Mouse (Mus musculus): ENCODE data around the gene Bst2.

Gene Bst2

DNA sequence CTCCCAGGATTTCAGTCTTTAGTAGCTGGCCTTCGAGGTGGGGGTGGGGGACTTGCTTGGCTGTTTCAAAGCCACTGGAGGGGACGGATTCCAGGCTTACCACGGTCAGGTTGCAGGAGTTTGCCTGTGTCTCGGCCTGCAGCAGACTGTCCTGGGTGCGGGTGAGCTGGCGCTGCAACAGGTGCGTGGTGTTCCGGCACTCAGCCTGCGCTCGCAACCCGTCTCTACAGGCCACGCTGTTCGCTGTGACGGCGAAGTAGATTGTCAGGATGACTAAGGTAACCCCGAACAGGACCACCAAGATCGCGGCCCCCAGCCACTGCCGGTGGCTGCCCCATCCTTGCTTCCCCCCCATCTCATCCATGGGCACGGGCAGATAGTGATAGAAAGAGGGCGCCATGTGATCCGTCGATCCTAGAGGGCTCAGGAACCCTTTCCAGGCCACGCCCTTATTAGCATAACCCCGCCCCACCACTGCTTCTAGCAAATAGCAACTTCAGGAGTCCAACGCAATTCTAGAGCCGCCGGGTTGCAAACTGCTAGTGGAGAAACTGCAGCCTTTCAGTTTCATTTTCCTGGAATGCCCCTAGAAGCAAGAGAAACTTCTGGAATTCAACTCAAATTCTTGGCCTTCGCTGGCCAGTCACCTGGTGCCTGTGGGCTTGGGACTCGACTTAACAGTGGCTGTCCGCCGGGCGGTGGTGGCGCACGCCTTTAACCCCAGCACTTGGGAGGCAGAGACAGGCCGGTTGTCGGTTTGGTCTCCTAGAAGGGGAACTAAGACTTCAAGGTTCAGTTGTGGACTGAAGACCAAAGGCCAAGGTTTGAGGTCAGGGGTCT, at the start of gene Bst2:
Gene Bst2, minus strand, starts transcription at position 429 of the 840 bp plus-strand sequence.
- DNase-seq (ENCODE audit: low spot score) = no peak

GRCm38 (mm10) chr8:71586891-71587290, 49.6 kb upstream of the Bst2 start:
- no peak for DNase-seq (ENCODE audit: low spot score)

- no peak for DNase-seq (ENCODE audit: low spot score)
Measured at GRCm38 (mm10) chr8:71580201-71580600, 42.9 kb upstream of the Bst2 start.

DNA sequence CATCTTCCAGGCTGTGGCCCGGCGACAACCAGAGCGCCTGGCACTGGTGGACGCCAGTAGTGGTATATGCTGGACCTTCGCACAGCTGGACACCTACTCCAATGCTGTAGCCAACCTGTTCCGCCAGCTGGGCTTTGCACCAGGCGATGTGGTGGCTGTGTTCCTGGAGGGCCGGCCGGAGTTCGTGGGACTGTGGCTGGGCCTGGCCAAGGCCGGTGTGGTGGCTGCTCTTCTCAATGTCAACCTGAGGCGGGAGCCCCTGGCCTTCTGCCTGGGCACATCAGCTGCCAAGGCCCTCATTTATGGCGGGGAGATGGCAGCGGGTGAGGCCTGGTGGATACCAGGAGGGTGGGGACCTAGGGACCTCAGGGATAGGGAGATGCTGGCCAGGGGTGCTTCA, 42.2 kb upstream of the Bst2 start:
- no peak for DNase-seq (ENCODE audit: low spot score)

- no peak for DNase-seq (ENCODE audit: low spot score)
Measured at GRCm38 (mm10) chr8:71579009-71579408, 41.8 kb upstream of the Bst2 start.

- no peak for DNase-seq (ENCODE audit: low spot score)
Measured at GRCm38 (mm10) chr8:71577856-71578387, 40.7 kb upstream of the Bst2 start.

DNA sequence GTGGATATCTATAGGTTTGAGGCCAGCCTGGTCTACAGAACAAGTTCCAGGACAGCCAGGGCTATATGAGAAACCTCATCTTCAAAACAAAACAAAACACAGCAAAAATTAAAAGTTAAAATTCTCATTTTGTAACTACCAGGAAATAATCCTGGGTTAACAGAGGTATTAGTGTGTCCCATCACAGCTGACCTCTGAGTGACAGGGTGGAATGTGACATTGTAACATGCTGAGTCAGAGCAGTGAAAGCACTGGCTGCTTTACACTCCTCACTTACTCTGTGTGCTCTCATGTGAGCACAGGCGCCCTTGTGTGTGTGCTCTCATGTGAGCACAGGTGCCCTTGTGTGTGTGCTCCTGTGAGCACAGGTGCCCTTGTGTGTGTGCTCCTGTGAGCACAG, 37.8 kb upstream of the Bst2 start:
- no peak for DNase-seq (ENCODE audit: low spot score)

- no peak for DNase-seq (ENCODE audit: low spot score)
Measured at GRCm38 (mm10) chr8:71574426-71574825, 37.2 kb upstream of the Bst2 start.

- DNase-seq (ENCODE audit: low spot score) = peak; percentile 86
Measured at GRCm38 (mm10) chr8:71572847-71573633, 35.8 kb upstream of the Bst2 start.

DNA sequence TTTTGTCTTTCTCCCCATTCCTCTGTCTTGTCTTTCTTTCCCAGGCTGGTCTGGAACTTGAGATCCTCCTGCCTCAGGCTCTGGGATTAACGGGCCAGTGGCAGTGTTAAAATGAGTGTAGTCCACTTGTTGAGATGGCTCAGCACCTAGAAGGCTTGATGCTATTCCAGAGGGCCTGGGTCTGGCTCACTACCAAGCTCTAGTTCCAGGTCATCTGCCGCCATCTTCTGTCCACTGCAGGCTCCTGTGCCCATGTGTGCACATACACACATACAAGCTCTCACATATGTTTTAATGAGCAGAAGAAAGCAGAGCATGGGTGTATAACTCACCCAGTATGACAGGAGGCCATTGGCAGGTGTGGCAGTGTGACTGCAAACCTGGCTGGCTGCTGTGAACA, 34.8 kb upstream of the Bst2 start:
- no peak for DNase-seq (ENCODE audit: low spot score)

GRCm38 (mm10) chr8:71570291-71570954, 33.2 kb upstream of the Bst2 start:
- peak; percentile 97 for DNase-seq (ENCODE audit: low spot score)

DNA sequence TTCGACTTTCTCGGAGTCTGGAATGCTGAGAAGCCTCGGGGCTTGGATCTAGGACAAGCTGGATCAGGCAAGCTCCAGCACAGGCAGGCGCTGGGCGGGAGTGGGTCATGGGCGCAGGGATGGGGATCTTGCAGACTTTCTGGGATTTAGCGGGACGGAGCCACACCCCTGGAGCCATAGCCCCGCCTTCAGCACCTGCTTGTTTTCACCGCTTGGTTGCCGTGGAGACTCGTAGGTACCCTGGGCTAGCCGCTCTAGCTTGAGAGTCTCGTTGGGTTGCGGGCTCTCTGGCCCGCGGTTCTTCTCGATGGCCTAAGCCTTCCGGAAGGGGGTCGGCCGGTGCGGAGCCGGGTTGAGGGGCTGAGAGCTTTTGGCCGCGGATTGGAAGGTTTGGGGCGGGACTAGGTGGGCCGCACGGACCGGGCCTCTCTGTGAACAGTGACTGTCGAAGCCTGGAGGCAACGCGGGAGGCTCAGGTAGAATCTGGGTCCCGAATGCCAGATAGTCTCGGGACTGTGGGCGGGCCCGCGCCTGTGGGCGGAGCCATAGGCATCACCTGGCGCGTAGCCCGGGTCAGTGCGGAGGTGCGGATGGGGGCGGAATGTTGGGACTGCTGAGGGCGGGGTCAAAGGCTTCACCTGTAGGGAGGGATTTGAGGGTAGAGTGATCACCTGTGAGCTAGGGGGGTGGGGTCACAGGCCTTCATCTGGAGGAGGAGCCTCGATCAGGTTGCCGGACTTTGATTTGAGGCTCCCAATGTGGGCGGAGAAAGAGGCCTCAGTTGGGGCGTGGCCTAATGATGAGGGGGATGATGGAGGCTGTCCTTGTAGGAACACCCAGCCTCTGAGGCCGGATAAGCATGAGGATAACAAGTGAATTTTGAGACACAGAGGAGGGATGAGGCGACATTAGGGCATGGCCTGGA, 32.4 kb upstream of the Bst2 start:
- peak; percentile 95 for DNase-seq (ENCODE audit: low spot score)

DNA sequence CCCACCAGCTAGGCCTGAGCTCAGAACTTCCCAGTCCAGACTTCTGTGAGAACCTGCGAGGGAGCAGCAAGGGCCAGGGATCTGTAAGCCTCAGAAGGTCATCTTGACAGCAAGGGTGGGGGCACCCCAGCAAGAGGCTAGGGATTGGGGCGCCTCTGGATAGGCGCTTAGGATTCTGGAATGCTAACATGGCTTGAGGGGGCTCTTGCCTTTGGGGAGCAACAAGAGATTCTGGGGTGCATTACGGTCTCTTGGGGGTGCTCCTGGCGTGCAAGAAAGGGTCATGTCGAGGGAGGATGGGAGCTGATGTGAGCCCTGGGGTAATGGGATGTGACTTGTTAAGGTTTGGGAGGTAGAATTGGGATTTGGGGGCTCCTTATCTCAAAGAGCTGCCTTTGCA, 31.7 kb upstream of the Bst2 start:
- DNase-seq (ENCODE audit: low spot score) = no peak

- no peak for DNase-seq (ENCODE audit: low spot score)
Measured at GRCm38 (mm10) chr8:71568387-71568937, 31.2 kb upstream of the Bst2 start, which contains the start of gene Slc27a1. TSS of gene Slc27a1 (plus strand) at chr8:71568882.

GRCm38 (mm10) chr8:71567587-71567986, 30.3 kb upstream of the Bst2 start:
- DNase-seq (ENCODE audit: low spot score) = no peak

DNA sequence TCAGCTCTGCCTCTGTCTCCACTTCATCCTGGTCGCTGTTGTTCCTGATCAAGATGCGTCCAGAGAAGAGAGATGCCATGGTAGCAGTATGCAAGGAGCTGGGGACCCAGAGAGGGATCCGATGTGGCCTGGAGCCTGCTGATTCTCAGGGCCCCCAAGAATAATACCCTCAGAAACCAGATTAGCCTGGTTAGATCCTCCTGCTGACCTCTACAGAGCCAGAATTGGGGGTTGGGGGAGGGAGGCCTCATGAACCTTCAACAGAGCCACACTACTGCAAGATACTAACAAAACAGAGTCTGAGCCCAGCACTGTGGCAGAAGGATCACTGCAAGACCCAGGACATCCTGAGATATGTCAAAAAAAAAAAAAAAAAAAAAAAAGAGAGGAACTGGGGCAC, 29.2 kb upstream of the Bst2 start, which contains the start of gene Nxnl1:
Gene Nxnl1, minus strand, starts transcription at position 101 of the 400 bp plus-strand sequence.
- no peak for DNase-seq (ENCODE audit: low spot score)

- DNase-seq (ENCODE audit: low spot score) = no peak
Measured at GRCm38 (mm10) chr8:71563992-71564391, 26.7 kb upstream of the Bst2 start.

DNA sequence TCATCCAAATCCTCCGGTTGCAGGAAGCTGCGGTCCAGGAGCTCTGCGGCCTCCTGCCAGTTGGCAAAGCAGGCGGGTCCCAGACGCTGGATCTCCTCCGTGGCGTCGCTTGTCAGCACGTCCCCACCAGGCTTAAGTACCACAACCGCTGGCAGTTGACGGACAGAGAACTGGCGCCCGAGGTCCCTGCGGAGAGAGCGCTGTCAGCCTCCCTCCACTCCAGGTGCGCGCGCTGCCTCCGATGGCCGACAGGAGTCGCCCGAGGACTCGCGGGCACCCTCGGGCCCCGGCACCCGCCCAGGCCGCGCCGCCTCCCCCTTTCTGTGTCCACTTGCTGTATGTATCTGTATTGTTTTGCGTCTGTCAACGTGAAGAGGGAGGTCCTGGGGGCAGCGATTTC, 25.5 kb upstream of the Bst2 start:
- DNase-seq (ENCODE audit: low spot score) = no peak

DNA sequence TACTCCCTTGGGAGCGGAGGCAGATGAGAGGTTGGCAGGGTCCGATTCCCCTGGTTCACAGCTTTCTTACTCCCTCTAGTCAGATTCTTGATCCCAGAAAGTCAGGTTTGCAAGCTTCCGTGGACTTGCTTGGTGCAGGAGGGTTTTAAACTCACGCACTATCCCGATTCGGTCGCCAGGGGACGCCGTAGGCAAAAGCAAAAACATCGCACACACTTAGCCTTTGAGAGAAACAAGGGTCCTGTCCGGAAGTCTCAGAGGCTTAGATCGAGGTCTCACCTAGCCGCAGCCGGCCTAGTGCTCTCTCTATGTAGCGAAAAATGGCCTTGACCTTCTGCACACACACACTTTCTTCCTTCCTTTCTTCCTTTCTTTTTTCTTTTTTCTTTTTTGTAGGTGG, 24.1 kb upstream of the Bst2 start:
- no peak for DNase-seq (ENCODE audit: low spot score)

DNA sequence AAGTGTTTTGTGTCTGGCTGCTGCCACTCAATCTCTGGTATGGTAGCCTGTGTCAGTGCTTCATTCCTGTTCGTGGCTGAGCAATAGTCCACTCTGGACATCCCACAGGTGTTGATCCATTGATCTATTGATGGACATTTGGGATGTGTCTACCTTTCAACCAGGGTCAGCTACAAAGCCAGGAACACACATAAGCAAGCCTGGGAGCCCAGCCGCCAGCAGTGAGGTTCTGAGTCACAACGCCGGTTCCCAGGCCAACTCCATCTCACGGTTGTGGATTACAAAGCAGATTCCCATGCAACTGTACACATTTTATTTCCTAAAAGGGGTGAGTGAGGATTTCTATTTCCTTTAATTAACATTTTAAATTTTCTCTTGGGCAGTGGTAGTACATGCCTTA, 23.5 kb upstream of the Bst2 start:
- DNase-seq (ENCODE audit: low spot score) = no peak

GRCm38 (mm10) chr8:71560071-71560470, 22.8 kb upstream of the Bst2 start:
- no peak for DNase-seq (ENCODE audit: low spot score)

Measured in left cerebral cortex, adult 11 months (tissue).